Mouse (Mus musculus) neutrophil, adult 83 days (primary cell): ENCODE data around the gene Serpinb1c. TPM values are rescaled to one million over a fixed set of nuclear protein-coding genes. Genes with fewer than 3 reads are reported as not detected.

Source experiments
- total RNA-seq, 2 experiments: library from RNA; stranded (reverse); gene quantifications; one replicate each; pipeline ENCODE4 v1.2.4; 2023

Gene Serpinb1c
- not detected for total RNA-seq

GRCm38 (mm10) chr13:32898111-32898510 is at the start of gene Serpinb1c:
Gene Serpinb1c (minus strand): TSS chr13:32898211.

GRCm38 (mm10) chr13:32850668-32851404 is 47.2 kb downstream of the Serpinb1c start, which contains the start of gene Serpinb1a:
Gene Serpinb1a (minus strand): TSS chr13:32851185.

Other genes with a start within 250 kb of the Serpinb1c start
- gene Mylk4, start 114.3 kb downstream of the Serpinb1c start, total RNA-seq, result not detected
- gene Wrnip1, start 96.2 kb downstream of the Serpinb1c start, total RNA-seq, result 10 to 100 TPM; 10.8 to 14.4 TPM
- gene D930007J09Rik, start 95.4 kb downstream of the Serpinb1c start, total RNA-seq, result not detected
- 100 to 1,000 TPM; 371 to 383 TPM for gene Serpinb1a, start 47.0 kb downstream of the Serpinb1c start, total RNA-seq
- gene Serpinb6b, start 67.0 kb upstream of the Serpinb1c start, total RNA-seq, result 1 to 10 TPM in 1 of 2 experiments, under 1 TPM in 1; 0.49 to 2.1 TPM
- gene Serpinb9, start 105.0 kb upstream of the Serpinb1c start, total RNA-seq, result under 1 TPM; 0.53 to 0.85 TPM
- not detected for gene Serpinb9b, start 129.2 kb upstream of the Serpinb1c start, total RNA-seq
- gene Serpinb1b, start 180.4 kb upstream of the Serpinb1c start, total RNA-seq, result not detected